Mouse (Mus musculus): ENCODE measurements around the gene Gm21900. TPM values are rescaled to one million over a fixed set of nuclear protein-coding genes. Genes with fewer than 3 reads are reported as not detected.
"Not testable (repeated sequence)": the region's sequence is repeated elsewhere in the genome, so short reads cannot be mapped to it uniquely, and the experiment has no call there.

Gene Gm21900
- total RNA-seq (2014; rRNA removed) (not detected in 2 replicates), polyA plus RNA-seq (2015; fragmentation: Nextera tagmentation; extraction: Ambion mirVana) (not detected in 2 replicates)

- WGBS = 75% methylated on average over 4 of the region's 4 CpGs
These were observed at the start of gene Gm21900 for GRCm38 (mm10) chrY:10616061-10616460. TSS of gene Gm21900 (plus strand) at chrY:10616361.

GRCm38 (mm10) chrY:10643516-10643915, 27.4 kb downstream of the Gm21900 start:
- WGBS = no CpG with 5 or more reads among the region's 25 CpGs
- not testable (repeated sequence) for H3K36me3 ChIP-seq (ENCODE audit: insufficient read depth); H3K27ac ChIP-seq (ENCODE audit: low read depth, low read length); H3K4me2 ChIP-seq (ENCODE audit: low read depth); H3K4me3 ChIP-seq (ENCODE audit: low read depth, low read length); H3K9me3 ChIP-seq (ENCODE audit: low read length); H3K4me1 ChIP-seq (ENCODE audit: insufficient read depth); H3K27me3 ChIP-seq (ENCODE audit: insufficient read depth, low read length); ATAC-seq; DNase-seq; H3K9ac ChIP-seq

More at GRCm38 (mm10) chrY:10616061-10616460, at the start of gene Gm21900:
- not testable (repeated sequence) for H3K27ac ChIP-seq (ENCODE audit: low read depth, low read length); H3K4me3 ChIP-seq (ENCODE audit: low read depth, low read length); H3K9me3 ChIP-seq (ENCODE audit: low read length); ATAC-seq; H3K36me3 ChIP-seq (ENCODE audit: insufficient read depth); H3K27me3 ChIP-seq (ENCODE audit: insufficient read depth, low read length); H3K9ac ChIP-seq; DNase-seq; H3K4me1 ChIP-seq (ENCODE audit: insufficient read depth); H3K4me2 ChIP-seq (ENCODE audit: low read depth)

Other genes starting within 250 kb of the Gm21900 start
- gene Gm28510, start 203.6 kb upstream of the Gm21900 start, total RNA-seq (2014; rRNA removed) = not detected in 2 replicates
- not detected in 2 replicates for gene Gm28510, start 203.6 kb upstream of the Gm21900 start, polyA plus RNA-seq (2015; fragmentation: Nextera tagmentation; extraction: Ambion mirVana)
- not detected in 2 replicates for gene Gm20737, start 80.3 kb upstream of the Gm21900 start, total RNA-seq (2014; rRNA removed)
- not detected in 2 replicates for gene Gm20737, start 80.3 kb upstream of the Gm21900 start, polyA plus RNA-seq (2015; fragmentation: Nextera tagmentation; extraction: Ambion mirVana)
- gene Gm21775, start 62.9 kb upstream of the Gm21900 start, total RNA-seq (2014; rRNA removed) = not detected in 2 replicates
- gene Gm21775, start 62.9 kb upstream of the Gm21900 start, polyA plus RNA-seq (2015; fragmentation: Nextera tagmentation; extraction: Ambion mirVana) = not detected in 2 replicates
- not detected in 2 replicates for gene Gm20777, start 136.1 kb downstream of the Gm21900 start, total RNA-seq (2014; rRNA removed)
- not detected in 2 replicates for gene Gm20777, start 136.1 kb downstream of the Gm21900 start, polyA plus RNA-seq (2015; fragmentation: Nextera tagmentation; extraction: Ambion mirVana)

Data from forebrain, postnatal 0 days (tissue).